Mouse (Mus musculus) left cerebral cortex, adult 2 months (tissue): ENCODE results near the gene Cmpk2. TPM values are rescaled to one million over a fixed set of nuclear protein-coding genes. Genes with fewer than 3 reads are reported as not detected.

Experiments used
- DNase-seq, 2 experiments: peaks; one replicate each; pipeline ENCODE4 v3.0.0; 2021 to 2022; ENCODE audit warnings: low spot score in 2 of 2, mixed read lengths in 1 of 2; ENCODE audit errors: extremely low spot score in 1 of 2
- H3K27ac ChIP-seq: fragments of 200-600 bp; 2 replicates; pipeline ENCODE4 v1.8.1; 2022
- H3K4me3 ChIP-seq: fragments of 200-600 bp; 2 replicates; pipeline ENCODE4 v1.8.1; 2022
- CTCF ChIP-seq: fragments of 200-600 bp; IDR thresholded peaks from 2 replicates; pipeline ENCODE4 v1.8.1; 2022; ENCODE audit warnings: antibody characterized with exemption, mild to moderate bottlenecking, moderate library complexity
- intact Hi-C: fragments of 180-260 bp; cut with DNase I; formaldehyde crosslinking; loops from one replicate; pipeline ENCODE4 v1.15.1; 2025
- total RNA-seq, 2 experiments: library from RNA; stranded (reverse); gene quantifications; 2 replicates each; pipeline ENCODE4 v1.2.3; 2021

The Cmpk2 gene
- total RNA-seq, 2 experiments from 2014 or later, result 19.5 to 21.9 TPM

- peak; percentile 28 to 34 for DNase-seq
- Histone ChIP-seq H3K4me3 (no peak overlapping the region), H3K27ac (no peak overlapping the region)
- peak; percentile 68 for TF ChIP-seq CTCF
- intact Hi-C loops, result no loop called here
These were observed 19.0 kb downstream of the Cmpk2 start for GRCm38 (mm10) chr12:26487874-26488616.

GRCm38 (mm10) chr12:26488617-26489274 lies 19.7 kb downstream of the Cmpk2 start:
- no peak overlapping the region for H3K27ac ChIP-seq
- no peak overlapping the region for H3K4me3 ChIP-seq
- TF ChIP-seq CTCF, result no peak
- no peak for DNase-seq
- intact Hi-C loops, result no loop called here

GRCm38 (mm10) chr12:26489942-26490341 lies 20.9 kb downstream of the Cmpk2 start:
- no peak overlapping the region for H3K4me3 ChIP-seq
- intact Hi-C loops, result no loop called here
- TF ChIP-seq CTCF, result peak; percentile 24
- DNase-seq, result no peak
- H3K27ac ChIP-seq, result no peak overlapping the region

DNA sequence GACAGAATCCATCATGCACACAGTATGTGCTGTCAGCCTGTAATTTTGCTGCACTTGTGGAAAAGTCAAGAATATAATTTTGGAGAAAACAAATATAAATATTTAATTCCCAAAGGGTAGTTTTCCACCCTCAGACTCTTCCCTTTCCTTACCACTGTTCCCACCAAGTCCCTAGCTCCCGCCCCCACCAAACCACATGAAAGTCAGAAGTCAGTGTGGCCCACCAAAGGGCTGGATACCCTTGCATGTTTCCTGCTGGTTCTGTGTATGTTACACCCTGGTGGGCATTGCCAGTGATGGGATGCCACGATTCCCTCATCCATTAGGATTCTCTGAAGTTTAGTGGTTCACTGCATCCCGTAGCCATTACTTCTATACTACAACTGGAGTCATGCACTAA lies 32.0 kb downstream of the Cmpk2 start:
- no peak for TF ChIP-seq CTCF
- intact Hi-C loops, result no loop called here
- Histone ChIP-seq H3K4me3 (no peak overlapping the region), H3K27ac (no peak overlapping the region)
- no peak for DNase-seq

DNA sequence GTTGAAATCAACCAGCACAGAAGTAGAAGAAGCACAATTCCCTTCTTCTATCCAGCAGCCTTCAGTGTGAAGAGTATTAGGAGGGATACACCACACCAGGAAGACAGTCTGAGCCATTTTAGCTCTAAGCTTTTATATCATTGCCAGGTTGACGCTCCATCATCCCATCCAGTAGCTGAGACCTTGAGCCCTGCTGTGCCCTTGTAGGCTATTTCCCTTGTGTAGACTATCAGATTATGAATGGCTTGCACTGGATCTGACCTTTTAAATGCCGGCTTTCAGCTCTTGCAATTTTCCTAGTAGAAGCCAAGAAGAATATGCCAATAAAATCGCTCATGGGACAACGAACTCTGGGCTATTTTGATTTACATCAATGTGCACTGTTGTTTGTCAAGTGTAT lies 42.0 kb downstream of the Cmpk2 start:
- intact Hi-C loops, result no loop called here
- TF ChIP-seq CTCF, result no peak
- no peak overlapping the region for H3K4me3 ChIP-seq
- no peak for DNase-seq
- H3K27ac ChIP-seq, result no peak overlapping the region

DNA sequence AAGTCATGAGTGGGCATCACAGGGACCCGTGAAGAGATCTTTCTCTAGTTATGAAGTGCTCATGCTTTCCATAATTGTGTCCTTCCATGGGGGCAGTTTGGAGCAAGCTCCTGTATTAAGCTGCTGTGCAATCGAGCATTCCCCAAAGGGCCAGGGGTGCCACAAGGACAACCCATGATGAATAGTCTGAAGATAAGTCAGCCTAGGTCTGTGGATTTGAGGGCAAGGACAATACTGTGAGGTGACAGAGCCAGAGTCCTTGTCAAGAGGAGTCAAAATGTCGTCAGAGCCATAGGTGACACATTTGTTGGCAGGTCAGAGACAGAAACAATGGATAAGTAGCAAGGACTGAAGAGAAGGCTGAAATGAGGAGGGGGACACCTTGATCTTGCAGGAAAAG lies 49.2 kb downstream of the Cmpk2 start:
- no peak overlapping the region for H3K4me3 ChIP-seq
- no peak for TF ChIP-seq CTCF
- intact Hi-C loops, result no loop called here
- H3K27ac ChIP-seq, result no peak overlapping the region
- DNase-seq, result no peak

GRCm38 (mm10) chr12:26524943-26525697 lies 56.1 kb downstream of the Cmpk2 start:
- TF ChIP-seq CTCF, result no peak
- Histone ChIP-seq H3K27ac (no peak overlapping the region), H3K4me3 (no peak overlapping the region)
- intact Hi-C loops, result no loop called here
- peak in 1 of 2 experiments; percentile 19 for DNase-seq

GRCm38 (mm10) chr12:26525698-26526026 lies 56.7 kb downstream of the Cmpk2 start:
- H3K4me3 ChIP-seq, result no peak overlapping the region
- no peak overlapping the region for H3K27ac ChIP-seq
- TF ChIP-seq CTCF, result no peak
- DNase-seq, result peak in 1 of 2 experiments; percentile 19
- intact Hi-C loops, result no loop called here

Other genes with a start within 250 kb of the Cmpk2 start
- 10 to 100 TPM; 26.8 to 34.2 TPM for gene Rnf144a, start 54.0 kb upstream of the Cmpk2 start, total RNA-seq
- gene Rsad2, start 12.8 kb upstream of the Cmpk2 start, total RNA-seq, result 1 to 10 TPM in 1 of 2 experiments, under 1 TPM in 1; 0.66 to 1.3 TPM